Mouse (Mus musculus): Measurements from ENCODE around the gene Prune1. TPM values are rescaled to one million over a fixed set of nuclear protein-coding genes. Genes with fewer than 3 reads are reported as not detected.

Gene Prune1
- total and polyA plus RNA-seq, 3 experiments, result 8.4 to 9.1 (median 8.5) TPM

GRCm38 (mm10) chr3:95269789-95270188 lies 12.1 kb downstream of the Prune1 start:
- H3K27ac ChIP-seq (ENCODE audit: insufficient read depth, low read depth), result no peak overlapping the region
- TF ChIP-seq PAX5 (IDR thresholded peaks at IDR 0.05; ENCODE audit: low read length) (no peak), TBP (conservative IDR thresholded peaks at IDR 0.05; ENCODE audit: low read depth, low read length) (no peak), USF1 (IDR thresholded peaks at IDR 0.05; ENCODE audit: low read depth, low read length) (no peak), CTCF (conservative IDR thresholded peaks at IDR 0.05 in 1 of 2, IDR thresholded peaks at IDR 0.05 in 1 of 2; ENCODE audit: low read depth in 2 of 2, low read length in 2 of 2) (no peak), IRF4 (IDR thresholded peaks at IDR 0.05; ENCODE audit: low read depth, low read length) (no peak), TCF12 (IDR thresholded peaks at IDR 0.05; ENCODE audit: low read depth, low read length) (no peak), CHD2 (IDR thresholded peaks at IDR 0.05; ENCODE audit: low read length) (no peak), MAZ (IDR thresholded peaks at IDR 0.05; ENCODE audit: low read depth, low read length) (no peak), MAX (IDR thresholded peaks at IDR 0.05; ENCODE audit: low read length) (no peak), EP300 (IDR thresholded peaks at IDR 0.05; ENCODE audit: low read length) (no peak), SIN3A (IDR thresholded peaks at IDR 0.05; ENCODE audit: low read length) (no peak), CHD1 (IDR thresholded peaks at IDR 0.05; ENCODE audit: low read depth, low read length) (no peak), POLR2AphosphoS2 (IDR thresholded peaks at IDR 0.05; ENCODE audit: low read depth, low read length) (no peak), SMC3 (IDR thresholded peaks at IDR 0.05; ENCODE audit: low read depth, low read length) (no peak), ELF1 (IDR thresholded peaks at IDR 0.05; ENCODE audit: low read depth, low read length) (no peak), ZKSCAN1 (IDR thresholded peaks at IDR 0.05; ENCODE audit: borderline replicate concordance, low read depth, low read length) (no peak), POLR2A (IDR thresholded peaks at IDR 0.05; ENCODE audit: low read depth, low read length) (no peak), UBTF (IDR thresholded peaks at IDR 0.05; ENCODE audit: low read depth, low read length) (no peak), MAFK (IDR thresholded peaks at IDR 0.05; ENCODE audit: insufficient replicate concordance, low read length) (no peak)
- no peaks in the 10 kb centered on the region; a peak in 1 of 4 replicates for H3K4me1 ChIP-seq (ENCODE audit: control insufficient read depth in 1 of 2, insufficient read depth in 2 of 2)
- in situ Hi-C loops (cut with MboI; ENCODE audit: low pct_ligation_motif_present, low pct_unique_long_range_greater_than_20kb, low sequenced_read_pairs) (loop anchor here (5.0 kb wide), 1 partner anchor 137 kb away; the partner anchor contains the start of genes Lysmd1 and Scnm1), dilution Hi-C loops (cut with MboI; ENCODE audit: extremely low pct_ligation_motif_present, extremely low pct_unique_long_range_greater_than_20kb, low sequenced_read_pairs) (no loop called here)
- H3K4me3 ChIP-seq (replicated peaks in 1 of 3; ENCODE audit: low read depth in 2 of 3, low read length in 2 of 3, poor library complexity in 1 of 3), result no peak overlapping the region
- H3K9me3 ChIP-seq (replicated peaks; ENCODE audit: low read length), result peaks cover 2% of the 10 kb centered on the region
- H3K79me2 ChIP-seq (replicated peaks; ENCODE audit: control insufficient read depth, extremely low read depth, insufficient read depth, poor library complexity, severe bottlenecking), result no peaks in the 10 kb centered on the region
- no peak overlapping the region for H3K9ac ChIP-seq (ENCODE audit: insufficient read depth, low read depth)
- no peak for DNase-seq (ENCODE audit: extremely low read depth)
- H3K4me2 ChIP-seq (ENCODE audit: insufficient read depth, low read depth, poor library complexity, severe bottlenecking), result no peak overlapping the region
- H3K27me3 ChIP-seq (replicated peaks), result no peaks in the 10 kb centered on the region
- peaks cover 8 to 53% of the 10 kb centered on the region in 2 experiments for H3K36me3 ChIP-seq (replicated peaks in 1 of 2; ENCODE audit: control insufficient read depth in 1 of 2, insufficient read depth in 1 of 2, low read length in 1 of 2)

- Histone ChIP-seq H3K9ac (ENCODE audit: insufficient read depth, low read depth) (no peak overlapping the region), H3K9me3 (replicated peaks; ENCODE audit: low read length) (peaks cover 2% of the 10 kb centered on the region), H3K27ac (ENCODE audit: insufficient read depth, low read depth) (no peak overlapping the region), H3K4me3 (replicated peaks in 1 of 3; ENCODE audit: low read depth in 2 of 3, low read length in 2 of 3, poor library complexity in 1 of 3) (no peak overlapping the region), H3K36me3 (replicated peaks in 1 of 2; ENCODE audit: control insufficient read depth in 1 of 2, insufficient read depth in 1 of 2, low read length in 1 of 2) (peaks cover 8 to 58% of the 10 kb centered on the region in 2 experiments), H3K4me2 (ENCODE audit: insufficient read depth, low read depth, poor library complexity, severe bottlenecking) (no peak overlapping the region), H3K79me2 (replicated peaks; ENCODE audit: control insufficient read depth, extremely low read depth, insufficient read depth, poor library complexity, severe bottlenecking) (no peaks in the 10 kb centered on the region), H3K4me1 (ENCODE audit: control insufficient read depth in 1 of 2, insufficient read depth in 2 of 2) (peaks cover 0 to 4% of the 10 kb centered on the region in 2 experiments; a peak in 1 of 4 replicates), H3K27me3 (replicated peaks) (no peaks in the 10 kb centered on the region)
- TF ChIP-seq MEF2A (IDR thresholded peaks at IDR 0.05; ENCODE audit: borderline replicate concordance, low read depth, low read length), result no peak
- no peak for TF ChIP-seq MAX (IDR thresholded peaks at IDR 0.05; ENCODE audit: low read length)
- no peak for TF ChIP-seq MXI1 (IDR thresholded peaks at IDR 0.05; ENCODE audit: low read depth, low read length)
- no peak for TF ChIP-seq CHD1 (IDR thresholded peaks at IDR 0.05; ENCODE audit: low read depth, low read length)
- TF ChIP-seq MAZ (IDR thresholded peaks at IDR 0.05; ENCODE audit: low read depth, low read length), result no peak
- no peak for TF ChIP-seq EP300 (IDR thresholded peaks at IDR 0.05; ENCODE audit: low read length)
- TF ChIP-seq BHLHE40 (IDR thresholded peaks at IDR 0.05; ENCODE audit: low read depth, low read length), result no peak
- TF ChIP-seq E2F4 (IDR thresholded peaks at IDR 0.05; ENCODE audit: insufficient replicate concordance, low read depth, low read length), result no peak
- TF ChIP-seq GABPA (IDR thresholded peaks at IDR 0.05; ENCODE audit: insufficient replicate concordance, low read depth, low read length), result no peak
- no peak for DNase-seq (ENCODE audit: extremely low read depth)
- in situ Hi-C loops (cut with MboI; ENCODE audit: low pct_ligation_motif_present, low pct_unique_long_range_greater_than_20kb, low sequenced_read_pairs), result loop anchor here (5.0 kb wide), 1 partner anchor 136 kb away; the partner anchor contains the start of genes Lysmd1 and Scnm1
- dilution Hi-C loops (cut with MboI; ENCODE audit: extremely low pct_ligation_motif_present, extremely low pct_unique_long_range_greater_than_20kb, low sequenced_read_pairs), result no loop called here
These were observed 14.0 kb downstream of the Prune1 start for GRCm38 (mm10) chr3:95267855-95268254.
